Mouse (Mus musculus): ENCODE measurements at regions not wholly inside any gene's neighbourhood (a gene's known extent, or its start where the extent isn't known, plus 50 kb on each side); places are given as distances from the start of the nearest gene placed in this dataset.
A peak's percentile ranks its signal among the peaks of the same experiment; 100 is the strongest.
"Not testable (repeated sequence)": the region's sequence is repeated elsewhere in the genome, so short reads cannot be mapped to it uniquely, and the experiment has no call there.

- DNase-seq, result not testable (repeated sequence)
These were observed 288.7 kb downstream of the Fut8 start for GRCm38 (mm10) chr12:77526581-77526980.

- no peak for DNase-seq
These were observed 289.6 kb downstream of the Fut8 start for GRCm38 (mm10) chr12:77527499-77527898.

GRCm38 (mm10) chr12:77527953-77528865, 290.3 kb downstream of the Fut8 start:
- no peak for DNase-seq

GRCm38 (mm10) chr12:77528868-77529271, 290.9 kb downstream of the Fut8 start:
- DNase-seq, result no peak

- DNase-seq, result no peak
These were observed 291.5 kb downstream of the Fut8 start for GRCm38 (mm10) chr12:77529414-77529813.

- DNase-seq, result no peak
These were observed 292.0 kb downstream of the Fut8 start for GRCm38 (mm10) chr12:77529955-77530354.

GRCm38 (mm10) chr12:77531294-77531693, 293.4 kb downstream of the Fut8 start:
- DNase-seq, result peak; percentile 54

- DNase-seq, result no peak
These were observed 294.6 kb downstream of the Fut8 start for GRCm38 (mm10) chr12:77532547-77532946.

GRCm38 (mm10) chr12:77533606-77534005, 295.7 kb downstream of the Fut8 start:
- no peak for DNase-seq

- DNase-seq, result no peak
These were observed 296.2 kb downstream of the Fut8 start for GRCm38 (mm10) chr12:77534079-77534478.

- no peak for DNase-seq
These were observed 297.2 kb downstream of the Fut8 start for GRCm38 (mm10) chr12:77535147-77535546.

- peak; percentile 37 for DNase-seq
These were observed 299.4 kb downstream of the Fut8 start for GRCm38 (mm10) chr12:77537139-77537848.

- DNase-seq, result no peak
These were observed 301.9 kb downstream of the Fut8 start for GRCm38 (mm10) chr12:77539661-77540431.

GRCm38 (mm10) chr12:77541051-77541765, 303.3 kb downstream of the Fut8 start:
- no peak for DNase-seq

GRCm38 (mm10) chr12:77541826-77542225, 303.9 kb downstream of the Fut8 start:
- no peak for DNase-seq

GRCm38 (mm10) chr12:77543651-77544050, 305.7 kb downstream of the Fut8 start:
- DNase-seq, result no peak

- DNase-seq, result no peak
These were observed 308.2 kb downstream of the Fut8 start for GRCm38 (mm10) chr12:77546165-77546564.

- DNase-seq, result peak; percentile 20
These were observed 330.4 kb downstream of the Fut8 start for GRCm38 (mm10) chr12:77568286-77568685.

GRCm38 (mm10) chr12:77570501-77570900, 332.6 kb downstream of the Fut8 start:
- DNase-seq, result no peak

- DNase-seq, result no peak
These were observed 333.1 kb downstream of the Fut8 start for GRCm38 (mm10) chr12:77571071-77571470.

- DNase-seq, result no peak
These were observed 337.1 kb downstream of the Fut8 start for GRCm38 (mm10) chr12:77575046-77575445.

GRCm38 (mm10) chr12:77588297-77588696, 350.4 kb downstream of the Fut8 start:
- DNase-seq, result no peak

Measured in adrenal gland, adult 2 months (tissue).